8 mouse cellular contexts compared by ENCODE assay signal in the genomic region with DNA sequence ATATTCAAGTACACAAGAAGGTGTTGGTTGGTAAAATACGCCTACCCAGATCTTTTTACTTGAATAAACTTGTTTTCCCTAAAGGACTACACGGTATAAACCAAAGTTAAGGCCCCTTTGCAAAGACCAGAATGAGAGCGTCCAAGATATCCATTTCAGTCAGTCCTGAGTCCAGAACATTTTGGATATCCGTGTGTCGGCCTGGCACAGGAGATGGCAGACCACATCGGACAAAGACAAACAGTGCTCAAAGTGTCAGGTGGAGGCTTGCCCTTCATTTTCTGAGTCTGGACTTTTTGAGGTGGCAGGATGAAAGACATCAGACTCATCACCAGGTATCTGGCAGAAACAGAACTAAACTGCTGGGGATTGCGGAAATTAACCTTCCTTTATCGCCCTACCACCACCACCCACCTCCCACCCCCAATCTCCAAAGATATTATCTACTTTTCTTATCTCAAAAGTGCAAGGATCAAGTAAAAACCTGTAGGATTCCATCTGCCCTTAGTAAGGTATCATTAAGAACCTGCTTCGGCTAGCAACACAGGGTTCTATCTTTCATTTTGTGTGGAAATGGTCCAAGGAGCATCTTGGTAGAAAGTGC. TPM values are rescaled to one million over a fixed set of nuclear protein-coding genes. Genes with fewer than 3 reads are reported as not detected.
DNase-seq lines count a peak whose midpoint lies in the region; ATAC-seq and TF ChIP-seq lines count a peak whose summit lies in the region.

No protein-coding gene starts in this region.

- peaks cover 55% of the 10 kb centered on the region for H3K4me1 ChIP-seq in kidney, embryonic 15.5 days
- H3K4me1 ChIP-seq in cortical plate, adult 2 months (ENCODE audit: control insufficient read depth, insufficient read depth, low read length), result peaks cover 8% of the 10 kb centered on the region; the same call in 1 of the 2 replicates
- H3K4me1 ChIP-seq in hindbrain, embryonic 15.5 days (replicated peaks), result peaks cover 48% of the 10 kb centered on the region
- peaks cover 31% of the 10 kb centered on the region for H3K4me1 ChIP-seq in midbrain, embryonic 15.5 days

- no peak for ATAC-seq in kidney, embryonic 15.5 days (replicated peaks; ENCODE audit: low FRiP score)
- ATAC-seq in hindbrain, embryonic 15.5 days (ENCODE audit: low FRiP score, low read depth), result no peak
- no peak for ATAC-seq in midbrain, embryonic 15.5 days (replicated peaks)
- ATAC-seq in activated CD4-positive, CD25-positive, alpha-beta regulatory T cell, adult 4 months, result no peak

- peak overlapping the region; percentile 85 for H3K4me2 ChIP-seq in kidney, embryonic 15.5 days
- peak overlapping the region; percentile 90 for H3K4me2 ChIP-seq in hindbrain, embryonic 15.5 days
- H3K4me2 ChIP-seq in midbrain, embryonic 15.5 days, result peak overlapping the region; percentile 94

- 33% methylated on average over 9 of the region's 9 CpGs for WGBS in kidney, embryonic 15.5 days
- WGBS in hindbrain, embryonic 15.5 days, result 58% methylated on average over 9 of the region's 9 CpGs
- 46% methylated on average over 9 of the region's 9 CpGs for WGBS in midbrain, embryonic 15.5 days

- no peaks in the 10 kb centered on the region for H3K36me3 ChIP-seq in kidney, embryonic 15.5 days
- no peaks in the 10 kb centered on the region for H3K36me3 ChIP-seq in hindbrain, embryonic 15.5 days
- H3K36me3 ChIP-seq in midbrain, embryonic 15.5 days (replicated peaks), result no peaks in the 10 kb centered on the region

- no peaks in the 10 kb centered on the region for H3K9me3 ChIP-seq in kidney, embryonic 15.5 days (replicated peaks)
- H3K9me3 ChIP-seq in hindbrain, embryonic 15.5 days, result no peaks in the 10 kb centered on the region
- H3K9me3 ChIP-seq in midbrain, embryonic 15.5 days, result no peaks in the 10 kb centered on the region

- H3K4me3 ChIP-seq in kidney, embryonic 15.5 days (replicated peaks), result peak overlapping the region; percentile 88
- peak overlapping the region; percentile 34 for H3K4me3 ChIP-seq in cortical plate, adult 2 months (ENCODE audit: insufficient read depth, low read length)
- H3K4me3 ChIP-seq in hindbrain, embryonic 15.5 days, result peak overlapping the region; percentile 88
- peak overlapping the region; percentile 84 for H3K4me3 ChIP-seq in midbrain, embryonic 15.5 days

- no peaks in the 10 kb centered on the region for H3K27me3 ChIP-seq in kidney, embryonic 15.5 days
- H3K27me3 ChIP-seq in hindbrain, embryonic 15.5 days, result no peaks in the 10 kb centered on the region; the same call in 1 of the 2 replicates
- H3K27me3 ChIP-seq in midbrain, embryonic 15.5 days (replicated peaks), result no peaks in the 10 kb centered on the region

- TF ChIP-seq CTCF in cortical plate, adult 2 months (IDR thresholded peaks at IDR 0.05; ENCODE audit: extremely low read depth, insufficient read depth, low read length), result no peak

- DNase-seq in kidney, adult 8-10 months, result no peak
- no peak for DNase-seq in adrenal gland, postnatal 14 days
- no peak for DNase-seq in yolk sac, embryonic 10.5 days (ENCODE audit: low spot score)

- no peak for TF ChIP-seq POLR2A in cortical plate, adult 2 months (IDR thresholded peaks at IDR 0.05; ENCODE audit: extremely low read depth, insufficient read depth, low read length)

- H3K9ac ChIP-seq in kidney, embryonic 15.5 days, result peak overlapping the region; percentile 97
- H3K9ac ChIP-seq in hindbrain, embryonic 15.5 days, result no peak overlapping the region
- H3K9ac ChIP-seq in midbrain, embryonic 15.5 days, result no peak overlapping the region; the same call in 1 of the 2 replicates

- H3K27ac ChIP-seq in kidney, embryonic 15.5 days, result peak overlapping the region; percentile 90
- no peak overlapping the region for H3K27ac ChIP-seq in cortical plate, adult 2 months (ENCODE audit: insufficient read depth, low read length)
- H3K27ac ChIP-seq in hindbrain, embryonic 15.5 days (replicated peaks), result no peak overlapping the region
- no peak overlapping the region for H3K27ac ChIP-seq in midbrain, embryonic 15.5 days

RNA-seq across cellular contexts. Expression of a gene that starts 1.8 kb away (rescaled TPM):
- polyA plus RNA-seq in kidney, embryonic 15.5 days (2015; fragmentation: Nextera tagmentation; extraction: Ambion mirVana), result 50.3 and 62.9 TPM in 2 replicates
- 75.0 and 77.9 TPM in 2 replicates for polyA plus RNA-seq in cortical plate, adult 2 months (2012; rRNA removed)
- polyA plus RNA-seq in hindbrain, embryonic 15.5 days (2015; fragmentation: Nextera tagmentation; extraction: Ambion mirVana), result 22.0 and 29.6 TPM in 2 replicates
- polyA plus RNA-seq in midbrain, embryonic 15.5 days (2015; fragmentation: Nextera tagmentation; extraction: Ambion mirVana), result 24.2 and 27.1 TPM in 2 replicates
- 10 to 100 TPM; 19.3 to 20.7 TPM for polyA plus RNA-seq in activated CD4-positive, CD25-positive, alpha-beta regulatory T cell, adult 4 months (2017; shearing (Covaris generic))
- 249 and 280 TPM in 2 replicates for total RNA-seq in adrenal gland, postnatal 14 days (2021)

RNA-seq across cellular contexts. Expression of a gene that starts 33.1 kb away (rescaled TPM):
- polyA plus RNA-seq in kidney, embryonic 15.5 days (2015; fragmentation: Nextera tagmentation; extraction: Ambion mirVana), result 3.7 and 3.9 TPM in 2 replicates
- polyA plus RNA-seq in cortical plate, adult 2 months (2012; rRNA removed), result 0.09 and 0.13 TPM in 2 replicates
- polyA plus RNA-seq in hindbrain, embryonic 15.5 days (2015; fragmentation: Nextera tagmentation; extraction: Ambion mirVana), result 4.7 and 5.1 TPM in 2 replicates
- polyA plus RNA-seq in midbrain, embryonic 15.5 days (2015; fragmentation: Nextera tagmentation; extraction: Ambion mirVana), result 3.7 and 3.8 TPM in 2 replicates
- not detected for polyA plus RNA-seq in activated CD4-positive, CD25-positive, alpha-beta regulatory T cell, adult 4 months (2017; shearing (Covaris generic))
- 0.23 and 0.63 TPM in 2 replicates for total RNA-seq in adrenal gland, postnatal 14 days (2021)

Comparison
In these comparisons a context has a peak if more than half of its experiments do, and no peak if none do; other contexts are left out.
1. H3K4me3 ChIP-seq: peak in every context shown above with its lines; median percentile 88 in kidney, embryonic 15.5 days; 88 in hindbrain, embryonic 15.5 days; 84 in midbrain, embryonic 15.5 days; 34 in cortical plate, adult 2 months.